Mouse (Mus musculus) C2C12 (cell line): Measurements from ENCODE around the gene Fcrls.

ENCODE experiments used
- CEBPB ChIP-seq: IDR thresholded peaks from one replicate; pipeline ENCODE4 v1.6.1; 2011; ENCODE audit warnings: low read depth, mild to moderate bottlenecking, control low read depth, moderate library complexity
- CTCF ChIP-seq: IDR thresholded peaks from one replicate; pipeline ENCODE4 v1.5.1; 2011; ENCODE audit not compliant: control insufficient read depth, insufficient read depth, insufficient read length
- MYOD1 ChIP-seq: IDR thresholded peaks from one replicate; pipeline ENCODE4 v1.6.1; 2011; ENCODE audit warnings: low read depth; ENCODE audit not compliant: control insufficient read depth, insufficient read length
- USF1 ChIP-seq: IDR thresholded peaks from one replicate; pipeline ENCODE4 v1.6.1; 2011; ENCODE audit warnings: low read depth, mild to moderate bottlenecking, control low read depth, moderate library complexity

DNA sequence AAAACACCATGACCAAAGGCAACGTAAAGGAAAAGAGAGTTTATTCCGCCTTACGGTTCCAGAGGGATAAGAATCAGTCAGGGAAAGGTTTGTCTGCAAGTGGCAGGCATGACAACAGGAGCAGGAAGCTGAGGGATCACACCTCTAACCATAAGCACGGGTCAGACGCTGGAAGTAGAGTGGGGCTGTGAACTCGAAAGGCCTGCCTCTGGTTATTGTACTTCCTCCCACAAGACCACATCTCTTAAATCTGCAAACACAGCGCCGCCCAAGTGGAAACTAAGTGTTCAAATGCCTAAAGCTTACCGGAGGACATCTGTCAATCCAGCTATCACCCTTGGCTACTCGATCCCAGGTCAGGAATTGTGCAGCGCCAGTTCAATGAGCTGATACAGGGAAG is 48.4 kb downstream of the Fcrls start:
- TF ChIP-seq CTCF (no peak), USF1 (no peak), MYOD1 (no peak), CEBPB (no peak)
